Mouse (Mus musculus) frontal cortex, adult 2 months (tissue): ENCODE results near the gene Insrr. TPM values are rescaled to one million over a fixed set of nuclear protein-coding genes. Genes with fewer than 3 reads are reported as not detected.
"Not testable (repeated sequence)": the region's sequence is repeated elsewhere in the genome, so short reads cannot be mapped to it uniquely, and the experiment has no call there.

Experiments used
- DNase-seq, 2 experiments: peaks; one replicate each; pipeline ENCODE4 v3.0.0; 2022; ENCODE audit warnings: low spot score in 1 of 2; ENCODE audit errors: extremely low spot score in 1 of 2
- polyA plus RNA-seq: library from polyadenylated mRNA; depleted of rRNA; stranded (reverse); fragments of >200 nt; gene quantifications from 2 replicates; pipeline ENCODE4 v1.2.3, GENCODE M21; 2012

The Insrr gene
- polyA plus RNA-seq, 1 experiment, result 0.46 TPM

DNA sequence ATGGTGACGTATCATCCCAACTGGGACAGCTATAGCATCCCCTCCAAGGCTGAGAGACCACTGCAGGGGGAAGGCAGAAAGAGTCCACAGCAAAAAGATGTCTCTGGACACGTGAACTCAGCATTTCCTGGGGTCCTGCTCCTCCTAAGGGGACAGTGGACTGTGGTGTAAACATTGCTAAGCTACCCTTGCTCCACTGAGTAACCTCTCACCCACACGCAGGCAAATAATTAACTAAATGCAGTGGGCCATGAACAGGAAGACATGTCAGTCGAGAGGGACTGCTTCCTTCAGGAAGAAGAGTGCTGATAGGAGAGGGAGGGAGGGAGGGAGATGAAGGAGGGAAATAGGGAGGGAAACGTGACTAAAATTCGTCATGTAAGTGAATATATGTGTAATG is 25.7 kb upstream of the Insrr start:
- DNase-seq, result no peak

DNA sequence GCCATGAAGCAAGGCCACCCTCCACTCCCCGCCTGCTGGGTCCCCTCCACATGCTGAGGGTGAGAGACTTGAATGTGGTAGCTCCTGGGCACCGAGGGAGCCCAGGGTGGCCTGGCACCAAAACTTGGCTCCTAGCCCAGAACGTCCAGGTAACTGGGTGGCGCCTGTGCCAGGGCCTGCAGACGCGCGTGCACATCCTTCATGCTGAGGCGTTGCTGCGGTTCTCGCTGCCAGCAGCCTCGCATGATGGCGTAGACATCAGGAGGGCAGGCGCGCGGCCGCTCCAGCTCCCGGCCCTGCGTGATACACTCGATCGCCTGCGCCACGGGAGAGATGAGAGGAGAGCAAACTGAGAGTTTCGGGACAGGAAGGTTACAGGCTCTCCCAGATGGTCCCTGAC is 18.5 kb upstream of the Insrr start:
- no peak for DNase-seq

DNA sequence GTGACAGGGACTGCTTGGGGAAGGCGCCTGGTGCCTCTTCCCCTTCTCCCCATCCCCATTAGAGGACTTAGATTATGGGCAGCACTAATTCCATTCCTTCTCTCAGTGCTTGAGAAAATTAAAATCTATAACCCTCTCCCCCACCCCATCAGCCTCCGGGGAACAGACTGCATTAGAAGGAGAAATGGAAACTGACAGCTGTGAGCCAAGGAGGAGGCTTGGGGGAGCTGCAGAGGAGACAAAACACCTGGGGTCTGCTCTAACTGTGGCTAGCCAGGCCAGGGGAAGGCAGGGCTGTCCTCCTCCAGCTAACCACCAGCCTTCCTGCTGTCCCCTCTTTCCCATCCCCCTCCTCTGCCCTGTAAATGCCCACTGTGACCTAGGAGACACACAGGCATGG is 17.7 kb upstream of the Insrr start:
- DNase-seq, result no peak

DNA sequence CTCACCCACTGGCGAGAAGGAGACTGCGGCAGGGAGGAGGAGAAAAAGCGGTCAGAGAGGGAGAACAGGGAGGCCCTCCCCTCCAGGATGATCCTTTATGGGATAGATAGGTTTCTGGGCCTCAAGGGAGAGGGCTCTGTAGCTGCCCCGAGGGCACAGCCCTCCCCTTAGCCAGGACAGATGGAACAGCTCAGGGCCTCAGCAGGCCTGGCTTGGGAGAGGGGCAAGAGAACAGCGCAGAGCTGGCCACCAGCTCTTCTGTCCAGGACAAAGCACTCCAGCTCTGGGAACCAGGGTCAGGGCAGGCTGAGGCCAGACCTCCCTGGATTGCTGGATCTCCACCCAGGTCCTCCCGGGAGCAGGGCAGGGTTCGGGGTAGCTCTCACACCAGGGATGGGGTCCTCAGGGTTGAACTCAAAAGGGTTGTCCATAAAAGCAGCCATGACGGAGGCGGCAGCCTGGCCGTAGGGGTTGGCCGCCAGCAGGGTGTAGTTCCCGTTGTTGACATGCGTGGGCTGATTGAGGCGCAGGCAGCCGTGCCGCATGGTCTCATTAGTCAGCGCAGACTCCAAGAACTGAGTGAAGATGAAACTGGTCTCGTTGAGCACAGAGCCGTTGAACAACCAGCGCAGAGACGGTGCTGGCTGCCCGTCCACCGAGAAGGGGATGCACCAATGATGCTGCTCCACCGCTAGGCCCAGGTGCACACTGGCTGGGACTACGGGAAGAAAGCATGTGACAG is 13.3 kb upstream of the Insrr start:
- no peak for DNase-seq

DNA sequence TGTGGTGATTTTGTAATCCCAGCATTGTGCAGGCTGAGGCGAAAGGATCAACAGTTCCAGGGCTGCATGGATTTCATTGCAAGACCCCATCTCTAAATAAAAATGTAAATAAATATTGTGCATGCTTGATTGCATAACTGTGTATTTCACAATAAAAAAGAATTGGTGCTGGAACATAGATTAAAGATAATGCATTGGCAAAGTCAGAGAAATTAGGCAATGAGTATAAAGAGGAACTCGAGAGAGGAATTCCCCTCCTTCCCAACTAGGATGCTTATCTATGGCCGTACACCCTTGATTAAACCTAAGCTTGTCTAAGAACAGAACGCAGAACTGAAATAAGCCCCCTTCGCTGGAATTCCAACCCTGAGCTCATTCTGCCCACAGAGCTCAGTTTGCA is 11.6 kb upstream of the Insrr start:
- no peak for DNase-seq

DNA sequence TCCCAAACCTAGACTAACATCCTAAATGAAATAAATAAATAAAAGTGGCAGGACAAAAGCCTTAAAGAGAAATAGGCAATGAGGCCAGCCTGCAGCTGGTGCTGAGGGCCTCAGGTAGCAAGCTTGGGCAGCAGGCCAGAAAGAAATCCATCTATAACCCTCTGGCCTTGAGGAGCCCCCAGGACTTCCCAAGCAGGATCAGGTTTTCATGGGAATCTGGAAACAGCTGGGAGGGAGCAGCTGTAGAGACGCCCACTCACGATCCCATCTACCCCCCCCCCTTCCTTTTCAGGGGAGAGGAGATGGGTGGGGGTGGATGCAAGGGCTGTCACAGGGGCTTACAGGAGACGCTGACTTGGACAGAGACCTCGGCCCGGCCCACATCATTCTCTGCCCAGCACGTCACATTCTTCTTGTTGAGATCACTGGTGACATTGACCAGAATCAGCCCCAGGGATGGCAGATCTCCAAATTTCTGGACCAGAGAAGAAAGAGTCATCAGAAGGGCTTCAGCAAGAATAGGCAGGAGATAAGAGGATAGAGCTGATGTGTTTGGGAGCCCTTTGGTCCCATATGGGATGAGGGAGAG is 11.0 kb upstream of the Insrr start:
- DNase-seq, result no peak

DNA sequence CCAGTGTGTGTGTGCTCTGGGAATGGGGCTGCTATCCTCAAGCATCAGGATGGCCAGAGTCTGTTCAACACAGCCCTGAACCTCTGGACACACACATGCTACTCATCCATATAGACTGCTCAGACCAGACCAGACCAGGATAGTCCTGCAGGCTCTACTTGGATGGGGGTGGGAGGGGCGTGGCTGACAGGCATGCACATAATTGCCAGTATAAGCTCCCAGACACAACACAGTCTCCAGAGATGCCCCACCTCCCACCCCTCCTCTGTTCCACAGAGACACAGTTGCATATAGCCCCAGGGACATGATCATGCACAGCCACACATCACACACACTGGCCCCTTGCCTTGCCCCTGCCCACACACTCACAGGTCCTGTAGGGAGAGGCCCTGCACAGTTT is 7.5 kb upstream of the Insrr start:
- no peak for DNase-seq

DNA sequence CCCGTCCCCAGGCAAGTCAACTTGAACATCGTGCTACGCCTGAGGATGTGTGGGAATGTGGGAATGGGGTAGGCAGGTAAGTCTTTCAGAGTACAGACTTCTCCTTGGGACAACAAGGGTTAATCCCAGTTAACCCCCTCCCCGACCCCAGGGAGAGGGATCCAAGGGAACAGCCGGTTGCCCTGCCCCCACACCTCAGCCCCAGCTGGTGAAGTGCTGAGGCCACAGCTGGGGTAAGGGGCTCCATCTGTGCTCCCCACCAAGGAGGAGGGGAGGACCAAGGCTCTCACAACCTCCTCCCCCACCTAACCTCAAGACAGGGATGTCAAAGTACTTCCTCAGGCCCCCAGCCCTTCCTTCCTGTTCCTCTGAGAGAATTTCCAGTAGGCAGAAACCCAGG is 7.0 kb upstream of the Insrr start:
- DNase-seq, result no peak

DNA sequence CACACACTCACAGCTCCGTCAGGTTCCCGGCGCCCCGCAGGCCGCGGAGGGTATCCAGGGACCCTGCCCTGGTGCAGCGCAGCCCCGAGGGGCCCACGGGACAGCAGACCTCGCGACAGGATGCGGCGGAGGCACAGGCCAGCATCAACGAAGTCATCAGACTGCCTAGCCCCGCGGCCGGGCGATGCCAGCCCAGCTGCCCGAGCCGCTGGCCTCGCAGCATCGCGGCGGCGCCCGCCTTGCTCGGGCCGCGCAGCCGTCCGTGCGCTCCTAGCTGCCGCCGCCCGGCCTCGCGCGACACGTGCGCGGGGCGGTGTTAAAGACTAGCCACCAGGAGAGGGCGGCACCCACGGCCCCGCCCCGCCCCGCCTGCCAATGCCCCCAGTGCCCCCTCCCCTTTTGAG is 1.8 kb upstream of the Insrr start, which contains the start of gene Ntrk1:
TSS of gene Ntrk1 (minus strand) at position 241 of the 404 bp plus-strand sequence.
- DNase-seq, result no peak

DNA sequence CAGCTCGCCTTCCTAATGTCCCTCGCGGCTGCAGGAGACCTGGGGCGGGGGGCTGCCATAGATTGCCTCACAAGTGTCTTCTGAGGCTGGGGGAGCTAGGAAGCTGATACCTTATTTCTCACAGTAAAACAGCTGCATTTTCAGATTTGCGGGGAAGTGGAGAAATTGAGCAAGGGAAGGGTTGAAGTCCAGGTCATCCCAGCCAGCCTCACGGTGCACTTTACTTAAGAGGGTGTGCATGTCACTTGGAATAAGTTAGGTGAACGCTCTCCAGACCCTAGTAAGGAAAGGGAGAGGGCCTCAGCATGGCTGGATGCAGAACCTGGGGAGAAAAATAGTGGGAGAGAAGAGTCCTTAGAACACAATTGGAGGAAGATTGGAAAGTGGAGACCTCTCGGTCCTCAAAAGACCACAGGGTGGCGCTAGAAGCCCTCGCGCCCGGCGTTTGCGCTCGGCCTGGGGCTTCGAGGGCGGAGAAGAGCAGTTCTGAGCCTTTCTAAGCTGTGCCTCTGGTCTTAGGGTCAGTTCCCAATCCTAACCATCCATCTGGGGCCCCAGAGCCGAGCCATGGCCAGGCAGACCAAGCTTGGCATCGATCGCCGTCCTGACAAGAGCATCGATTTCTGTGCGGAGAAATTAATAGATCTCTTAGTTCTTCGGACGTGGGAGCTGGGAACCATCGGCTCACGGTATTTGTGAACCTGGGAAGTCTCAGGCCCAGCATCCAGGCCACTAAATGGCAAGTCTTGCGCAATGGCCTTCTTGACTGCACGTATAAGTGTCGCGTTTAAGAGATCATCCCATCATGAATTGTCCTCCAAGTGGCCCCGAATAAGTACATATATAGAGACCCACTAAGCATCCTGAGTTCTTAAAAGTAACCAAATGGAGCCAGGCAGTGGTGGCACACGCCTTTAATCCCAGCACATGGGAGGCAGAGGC is 1.1 kb upstream of the Insrr start:
- peak in 1 of 2 experiments; percentile 53 for DNase-seq

DNA sequence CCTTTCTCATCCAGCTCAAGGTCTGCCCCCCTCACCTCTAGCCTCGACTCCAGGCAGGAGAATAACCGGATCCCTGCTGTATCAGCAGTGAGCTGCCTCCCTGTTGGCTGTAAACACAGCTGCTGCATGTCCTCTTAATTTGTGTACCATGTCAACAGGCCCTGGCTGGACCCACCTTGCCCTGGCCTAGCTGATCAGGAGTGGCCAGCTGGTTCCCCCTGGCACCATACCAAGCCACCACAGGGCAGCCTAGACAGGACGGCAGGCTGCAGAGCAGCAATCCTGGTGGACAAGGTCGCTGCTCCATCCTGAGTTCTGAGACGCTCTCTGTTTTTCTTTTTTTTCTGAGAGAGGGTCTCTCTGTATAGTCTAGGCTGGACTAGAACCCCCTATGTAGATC is 4.9 kb downstream of the Insrr start:
- DNase-seq, result no peak

DNA sequence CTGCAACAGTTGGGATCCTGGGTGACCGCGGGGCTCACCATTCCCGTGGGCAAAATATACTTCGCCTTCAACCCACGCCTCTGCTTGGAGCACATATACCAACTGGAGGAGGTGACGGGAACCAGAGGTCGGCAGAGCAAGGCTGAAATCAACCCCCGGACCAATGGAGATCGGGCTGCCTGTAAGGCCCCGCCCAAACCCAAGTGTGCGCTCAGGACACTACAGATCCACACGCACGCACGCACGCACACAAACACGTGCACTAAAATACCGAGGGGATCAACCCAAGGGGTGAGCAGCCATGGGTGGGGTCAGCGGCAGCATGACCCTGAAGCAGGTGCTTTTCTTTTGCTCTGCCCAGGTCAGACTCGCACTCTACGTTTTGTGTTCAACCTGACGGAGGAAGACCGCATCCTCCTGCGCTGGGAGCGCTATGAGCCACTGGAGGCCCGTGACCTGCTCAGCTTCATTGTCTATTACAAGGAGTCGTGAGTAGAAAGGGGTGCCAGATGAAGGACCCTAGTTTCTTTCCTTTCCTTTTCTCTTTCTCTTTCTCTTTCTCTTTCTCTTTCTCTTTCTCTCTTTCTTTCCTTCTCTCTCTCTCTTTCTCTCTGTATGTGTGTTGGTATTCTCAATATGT is 7.4 kb downstream of the Insrr start:
- DNase-seq, result no peak

DNA sequence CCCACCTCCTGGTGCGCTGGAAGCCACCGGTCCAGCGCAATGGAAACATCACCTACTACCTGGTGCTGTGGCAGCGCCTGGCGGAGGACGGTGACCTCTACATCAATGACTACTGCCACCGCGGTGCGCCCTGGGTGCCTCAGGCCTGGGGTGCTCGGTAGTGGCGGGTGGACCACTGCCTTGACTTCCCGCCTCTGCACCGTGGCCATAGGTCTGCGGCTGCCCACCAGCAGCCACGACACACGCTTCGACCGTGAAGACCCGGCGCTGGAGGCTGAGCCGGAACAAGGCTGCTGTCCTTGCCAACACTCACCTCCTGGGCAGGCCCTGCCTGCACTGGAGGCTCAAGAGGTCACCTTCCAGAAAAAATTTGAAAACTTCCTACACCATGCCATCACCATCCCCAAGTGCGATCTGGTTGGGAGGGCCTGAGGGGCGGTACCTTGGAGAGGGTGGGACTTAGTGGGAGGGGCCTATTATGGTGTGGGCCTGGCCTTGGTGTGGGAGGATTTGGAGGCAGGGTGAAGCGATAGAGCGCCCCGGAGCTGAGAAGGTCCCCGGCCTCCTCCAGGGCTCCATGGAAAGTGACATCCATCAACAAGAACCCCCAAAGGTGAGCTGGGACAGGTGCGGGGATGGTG is 12.7 kb downstream of the Insrr start:
- no peak for DNase-seq

DNA sequence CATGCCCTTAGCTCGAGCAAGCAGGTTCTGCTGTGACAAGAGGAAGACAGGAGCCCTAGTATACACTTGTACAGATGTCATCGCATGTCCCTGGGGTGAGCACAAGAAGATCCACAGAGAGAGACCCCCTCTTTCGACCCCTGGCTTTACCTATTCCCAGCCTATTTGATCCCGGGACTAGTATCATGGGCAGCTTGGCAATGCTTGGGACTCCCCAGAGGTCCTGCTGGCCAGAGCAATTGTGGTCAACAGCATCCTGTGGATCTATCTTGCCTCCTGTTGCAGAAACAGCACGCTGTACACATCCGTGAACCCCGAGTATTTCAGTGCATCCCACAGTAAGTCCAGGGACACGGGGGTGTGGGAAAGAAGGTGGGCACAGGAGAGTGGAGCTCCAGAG is 14.5 kb downstream of the Insrr start:
- no peak for DNase-seq

DNA sequence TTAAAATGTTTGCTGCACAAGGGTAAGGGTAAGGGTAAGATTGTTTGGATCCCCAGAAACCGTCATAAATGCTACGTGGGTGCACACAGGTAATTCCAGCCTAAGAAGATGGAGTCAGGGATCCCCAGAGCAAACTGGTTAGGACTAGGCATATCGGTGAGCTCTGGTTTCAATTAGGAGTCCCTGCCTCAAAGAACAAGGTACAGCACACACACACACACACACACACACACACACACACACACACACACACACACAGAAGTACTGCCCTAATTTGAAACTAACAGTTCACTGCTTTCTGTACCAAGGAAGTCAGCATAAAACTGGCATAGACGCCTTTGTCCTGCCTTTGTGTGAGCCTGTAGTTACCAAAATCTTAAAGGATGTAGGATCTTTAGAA is 15.7 kb downstream of the Insrr start:
- DNase-seq, result no peak

DNA sequence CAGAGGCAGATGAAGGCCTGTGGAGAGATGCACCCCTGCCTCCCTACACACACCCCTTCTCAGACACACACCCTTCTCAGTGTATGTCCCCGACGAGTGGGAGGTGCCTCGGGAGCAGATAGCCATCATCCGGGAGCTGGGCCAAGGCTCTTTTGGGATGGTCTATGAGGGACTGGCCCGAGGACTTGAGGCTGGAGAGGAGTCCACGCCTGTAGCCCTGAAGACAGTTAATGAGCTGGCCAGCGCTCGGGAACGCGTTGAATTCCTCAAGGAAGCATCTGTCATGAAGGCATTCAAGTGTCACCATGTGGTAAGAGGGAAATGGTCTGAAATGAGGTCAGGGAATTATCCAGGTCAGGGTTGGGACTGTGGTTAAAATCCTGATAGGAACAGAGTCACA is 16.1 kb downstream of the Insrr start:
- DNase-seq, result no peak

DNA sequence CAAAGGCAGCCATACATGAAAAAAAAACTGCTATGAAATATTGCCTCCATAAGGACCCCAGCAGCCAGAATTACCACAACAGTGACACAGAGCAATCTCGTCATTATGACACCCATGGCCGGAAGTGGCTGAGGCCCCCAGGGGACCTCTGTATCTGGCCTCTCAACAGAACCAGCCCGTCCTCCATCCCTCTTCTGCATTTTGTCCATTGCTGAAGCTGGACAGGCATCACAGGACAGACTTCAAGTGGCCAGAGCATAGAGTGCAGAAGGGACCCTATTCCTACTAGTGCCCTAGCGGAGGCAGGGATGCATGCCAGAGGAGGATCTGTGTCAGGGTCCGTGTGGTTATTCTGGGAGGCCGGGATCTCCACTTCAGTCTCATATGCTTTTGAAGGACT is 19.4 kb downstream of the Insrr start:
- DNase-seq, result no peak

DNA sequence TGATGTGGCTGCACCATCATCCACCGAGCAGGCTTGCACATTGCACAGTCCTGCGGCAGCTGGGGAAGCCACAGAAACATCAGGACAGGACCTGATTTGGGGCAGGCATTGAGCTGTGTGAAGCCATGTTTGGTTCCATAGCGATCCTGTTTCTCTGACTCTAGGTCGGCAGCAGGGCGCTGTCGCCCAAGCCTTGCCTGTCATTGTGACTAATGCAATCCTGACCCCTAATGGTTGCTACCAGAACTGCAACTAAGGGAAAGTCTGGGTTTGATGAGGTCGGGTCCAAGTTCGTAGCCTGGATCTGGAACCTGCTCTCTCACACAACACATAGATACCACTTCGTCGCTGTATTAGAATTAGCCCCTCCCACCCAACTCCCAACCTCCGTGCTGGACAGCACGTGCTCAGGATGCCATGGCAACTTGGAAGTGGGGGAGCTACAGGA is 19.9 kb downstream of the Insrr start:
- peak; percentile 20 to 87 for DNase-seq

DNA sequence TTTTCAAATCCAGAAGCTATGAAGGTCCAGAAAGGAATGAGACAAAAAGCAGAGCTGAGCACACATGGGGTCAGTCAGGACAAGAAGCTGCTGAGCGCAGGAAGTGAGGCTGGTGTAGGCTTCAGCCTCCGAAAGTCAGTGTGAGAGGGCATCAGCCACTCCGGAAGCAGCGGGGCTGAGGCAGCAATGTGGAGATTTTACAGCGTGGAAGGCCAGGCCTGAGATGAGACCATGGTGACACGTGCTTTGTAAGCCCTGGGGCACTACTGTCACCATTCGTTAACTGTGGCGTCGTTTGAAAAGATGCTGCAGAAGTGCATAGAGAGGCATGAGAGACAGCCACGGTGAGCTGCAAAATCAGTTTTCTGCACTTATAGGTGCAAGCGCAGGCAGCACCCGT is 21.5 kb downstream of the Insrr start:
- DNase-seq, result no peak

DNA sequence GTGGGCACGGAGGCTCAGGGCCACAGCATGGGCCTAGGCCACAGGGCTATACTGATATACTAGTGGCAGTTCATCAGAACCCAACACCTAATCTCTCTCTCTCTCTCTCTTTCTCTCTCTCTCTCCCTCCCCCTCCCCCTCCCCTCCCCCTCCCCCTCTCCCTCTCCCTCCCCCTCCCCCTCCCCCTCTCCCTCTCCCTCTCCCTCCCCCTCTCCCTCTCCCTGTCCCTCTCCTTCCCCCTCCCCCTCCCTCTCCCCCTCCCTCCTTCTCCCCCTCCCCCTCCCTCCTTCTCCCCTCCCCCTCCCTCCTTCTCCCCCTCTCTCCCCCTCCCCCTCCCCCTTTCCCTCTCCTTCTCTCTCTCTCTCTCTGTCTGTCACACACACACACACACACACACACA is 27.5 kb downstream of the Insrr start, which contains the start of gene Pear1:
TSS of gene Pear1 (minus strand) at position 101 of the 400 bp plus-strand sequence.
- DNase-seq, result not testable (repeated sequence)
